Mouse (Mus musculus) embryonic fibroblast, embryonic 13.5 days (primary cell): ENCODE data around the gene Khdrbs1.

Experiments
- CTCF ChIP-seq: IDR thresholded peaks from 2 replicates; pipeline ENCODE4 v1.5.1; 2011; ENCODE audit warnings: mild to moderate bottlenecking, control low read depth, low read length, moderate library complexity, borderline replicate concordance; ENCODE audit not compliant: insufficient read depth
- POLR2A ChIP-seq: IDR thresholded peaks from 2 replicates; pipeline ENCODE4 v1.6.1; 2011; ENCODE audit warnings: low read depth, mild to moderate bottlenecking, control low read depth, low read length, moderate library complexity

GRCm38 (mm10) chr4:129697191-129697590 lies 44.9 kb downstream of the Khdrbs1 start:
- TF ChIP-seq CTCF, result no peak
- TF ChIP-seq POLR2A, result no peak
